Mouse (Mus musculus) megakaryocyte, embryonic 14.5 days (primary cell): ENCODE results near the gene Apoc2.

ENCODE experiments used
- FLI1 ChIP-seq: IDR thresholded peaks from 2 replicates; pipeline ENCODE4 v1.6.1; 2012; ENCODE audit warnings: low read length, inconsistent platforms, mixed read lengths
- GATA1 ChIP-seq: IDR thresholded peaks from 3 replicates; pipeline ENCODE4 v1.6.1; 2012; ENCODE audit warnings: mixed read lengths, low read length, inconsistent platforms, borderline replicate concordance

DNA sequence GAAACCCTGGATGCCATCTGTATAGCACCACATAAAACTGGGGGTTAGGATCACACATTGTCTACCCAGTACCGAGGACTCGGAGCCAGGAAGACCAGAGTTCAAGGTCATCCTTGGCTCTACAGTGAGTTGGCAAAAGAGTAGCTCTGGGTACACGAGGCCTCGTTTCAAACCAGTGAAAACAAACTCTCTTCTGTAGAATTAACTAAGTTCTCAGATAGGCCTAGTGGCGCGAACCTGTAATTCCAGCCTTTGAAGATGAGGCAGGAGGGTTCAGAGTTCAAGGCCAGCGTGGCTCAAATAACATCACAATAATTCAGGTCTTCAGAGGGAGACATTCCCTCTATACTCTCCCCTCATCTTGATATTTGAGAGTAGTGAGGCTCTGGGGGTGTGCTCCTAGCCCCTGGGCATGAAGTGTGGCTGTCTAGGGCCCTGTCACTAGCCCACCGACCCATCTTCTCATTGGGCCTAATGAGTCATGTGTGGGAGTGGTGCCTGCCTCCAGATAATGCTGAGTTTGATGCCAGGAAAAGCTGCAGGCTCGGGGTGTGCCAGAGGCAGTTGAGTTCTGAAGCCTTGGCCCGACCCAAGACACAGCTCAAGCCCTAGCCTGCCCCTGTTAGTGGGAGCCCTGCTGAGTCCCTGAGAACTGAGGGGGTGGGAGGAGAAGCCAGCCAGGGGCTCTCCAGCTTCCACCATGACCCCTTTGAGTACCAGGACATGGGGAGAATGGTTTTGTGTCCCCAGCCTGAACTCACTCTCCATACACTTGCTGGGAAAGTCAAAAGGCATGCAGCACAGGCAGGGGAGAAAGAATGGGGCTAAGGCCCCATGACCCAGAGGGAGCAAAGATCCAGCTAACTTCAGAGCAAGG is 16.8 kb upstream of the Apoc2 start:
- TF ChIP-seq FLI1 = no peak
- TF ChIP-seq GATA1 = no peak
